Mouse (Mus musculus) cerebellum, adult 2 months (tissue): ENCODE data around the gene Spsb1.

Experiments used
- CTCF ChIP-seq: fragments of 200-500 bp; IDR thresholded peaks from 2 replicates; pipeline ENCODE4 v1.5.1; 2011; ENCODE audit warnings: low read depth, mild to moderate bottlenecking, control low read depth, low read length, moderate library complexity, borderline replicate concordance; ENCODE audit not compliant: insufficient read depth
- POLR2A ChIP-seq: fragments of 200-500 bp; IDR thresholded peaks from 2 replicates; pipeline ENCODE4 v1.6.1; 2011; ENCODE audit warnings: low read length, control low read depth, borderline replicate concordance; ENCODE audit not compliant: insufficient read depth

DNA sequence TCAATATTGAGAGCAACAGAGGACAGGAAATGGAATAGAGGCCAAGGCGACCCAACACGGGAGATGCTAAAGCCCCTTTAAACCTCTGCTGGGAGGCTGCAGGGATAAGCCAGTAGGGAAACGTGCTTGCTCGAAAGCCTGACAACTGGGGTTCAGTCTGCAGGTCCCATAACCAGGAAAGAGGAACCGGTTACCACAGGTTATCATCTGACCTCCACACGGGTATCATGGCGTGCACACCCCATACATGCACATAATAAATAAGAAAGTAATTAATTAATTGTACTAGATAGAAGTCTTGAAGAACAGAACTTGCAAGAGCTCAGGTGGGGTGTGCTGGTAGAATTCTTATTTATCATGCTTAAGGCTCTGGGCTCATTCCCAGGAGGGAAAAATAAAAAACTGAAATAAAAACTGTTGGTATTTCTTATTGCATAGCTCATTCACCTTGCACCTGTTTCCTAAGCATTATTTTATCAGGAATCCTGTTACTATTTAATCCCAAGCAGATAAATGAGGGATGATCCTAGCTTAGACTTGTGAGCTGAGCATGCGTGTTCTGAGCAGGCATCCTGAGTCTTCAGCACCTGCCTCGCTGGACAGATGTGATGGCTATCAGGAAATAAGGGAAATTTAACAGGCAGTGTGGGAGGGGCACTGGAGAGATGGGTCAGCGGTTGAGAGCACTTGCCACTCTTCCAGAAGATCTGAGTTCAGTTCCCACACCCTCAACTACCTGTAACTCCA lies 32.0 kb upstream of the Spsb1 start:
- TF ChIP-seq CTCF (no peak), POLR2A (no peak)
